Mouse (Mus musculus) NIH3T3 (cell line): ENCODE results near the gene Sat2.

Experiments
- DNase-seq: peaks from one replicate; pipeline ENCODE4 v3.0.0-alpha.2; 2012; ENCODE audit warnings: low read depth

Gene Sat2

DNA sequence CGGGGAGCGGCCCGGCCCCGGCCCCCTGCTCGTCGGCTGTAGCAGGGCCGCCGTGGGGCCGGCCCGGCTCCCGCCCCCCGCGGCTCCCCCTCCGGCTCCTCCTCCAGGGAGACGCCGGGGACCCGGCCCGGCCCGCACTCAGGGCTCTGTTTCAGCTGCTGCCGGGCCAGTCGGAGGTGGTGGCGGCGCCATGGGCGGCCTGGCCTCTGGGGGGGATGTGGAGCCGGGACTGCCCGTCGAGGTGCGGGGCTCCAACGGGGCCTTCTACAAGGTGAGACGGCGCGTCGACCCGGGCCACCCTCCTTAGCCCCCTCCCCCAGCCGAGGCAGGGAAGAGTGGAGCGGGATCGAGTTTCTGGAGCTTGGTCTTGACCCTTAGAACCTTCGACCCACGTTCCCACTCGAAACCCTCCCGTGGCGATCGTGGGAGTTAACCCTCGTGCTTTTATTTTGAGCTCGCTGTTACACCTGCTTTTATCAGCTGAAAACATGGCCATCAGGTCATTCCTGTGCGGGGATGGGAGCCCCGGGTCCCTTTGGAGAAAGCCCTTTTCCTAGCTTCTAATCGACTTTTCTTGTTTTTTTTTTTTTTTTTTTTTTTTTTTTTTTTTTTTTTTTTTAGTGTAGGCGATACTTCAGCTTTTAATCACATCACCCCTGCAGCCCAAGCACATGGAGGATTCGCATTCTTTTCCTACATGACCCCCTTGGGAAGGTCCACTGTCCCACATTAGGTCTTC lies 11.5 kb downstream of the Sat2 start:
- no peak for DNase-seq

DNA sequence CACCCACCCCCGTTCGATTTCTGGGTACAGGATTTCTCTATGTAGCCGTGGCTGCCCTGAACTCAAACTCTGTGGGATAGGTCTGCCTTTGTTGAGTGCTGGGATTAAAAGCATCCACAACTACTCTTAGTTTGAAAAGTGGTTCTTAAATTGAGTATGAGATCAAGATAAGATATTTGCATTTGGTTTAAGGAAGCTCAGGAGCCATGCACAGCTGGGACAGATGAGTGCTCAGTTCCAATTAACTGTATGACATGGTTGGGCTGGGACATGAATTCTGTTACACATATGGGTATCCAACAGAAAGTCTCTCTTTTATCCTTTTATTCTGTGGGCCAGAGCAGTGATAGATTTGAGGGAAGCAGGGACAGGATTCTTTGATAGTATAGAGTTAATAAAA lies 13.6 kb downstream of the Sat2 start:
- no peak for DNase-seq

DNA sequence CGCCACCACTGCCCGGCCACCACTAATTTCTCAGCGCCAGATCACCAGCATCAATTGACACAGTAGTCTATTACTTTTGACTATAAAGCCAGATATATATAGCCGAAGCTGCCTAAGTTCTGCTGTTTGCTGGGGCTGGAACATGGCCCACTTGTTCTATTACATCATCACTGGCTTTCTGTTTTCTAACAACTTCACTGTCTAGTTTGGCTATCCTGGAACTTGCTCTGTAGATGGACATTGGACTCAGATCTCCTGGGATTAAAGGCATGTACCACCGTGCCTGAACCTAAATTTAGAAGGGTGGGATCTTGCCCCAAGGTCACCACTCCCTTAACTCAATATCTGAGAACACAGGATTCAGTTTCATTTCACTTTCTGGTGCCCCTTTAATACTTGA lies 24.0 kb downstream of the Sat2 start:
- DNase-seq: no peak

DNA sequence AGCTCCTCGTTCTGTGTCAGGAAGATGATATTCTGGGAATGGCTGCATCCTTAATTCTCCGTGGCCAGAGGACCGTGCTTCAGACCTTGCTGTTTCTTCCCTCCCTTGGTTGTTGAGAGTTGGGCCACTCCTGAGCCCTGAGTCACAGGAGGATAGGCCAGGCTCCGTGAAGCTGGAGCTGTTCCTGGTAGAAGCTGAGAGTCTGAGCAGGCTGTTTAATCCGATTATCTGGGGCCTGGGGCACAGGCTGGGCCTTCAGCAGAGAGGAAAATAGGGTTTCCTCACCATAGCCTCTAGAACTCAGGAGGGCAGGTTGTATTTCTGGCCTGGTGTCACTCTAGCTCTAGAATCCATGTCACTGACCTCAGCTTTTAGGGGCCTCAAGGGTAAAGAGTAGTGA lies 31.6 kb downstream of the Sat2 start:
- no peak for DNase-seq

DNA sequence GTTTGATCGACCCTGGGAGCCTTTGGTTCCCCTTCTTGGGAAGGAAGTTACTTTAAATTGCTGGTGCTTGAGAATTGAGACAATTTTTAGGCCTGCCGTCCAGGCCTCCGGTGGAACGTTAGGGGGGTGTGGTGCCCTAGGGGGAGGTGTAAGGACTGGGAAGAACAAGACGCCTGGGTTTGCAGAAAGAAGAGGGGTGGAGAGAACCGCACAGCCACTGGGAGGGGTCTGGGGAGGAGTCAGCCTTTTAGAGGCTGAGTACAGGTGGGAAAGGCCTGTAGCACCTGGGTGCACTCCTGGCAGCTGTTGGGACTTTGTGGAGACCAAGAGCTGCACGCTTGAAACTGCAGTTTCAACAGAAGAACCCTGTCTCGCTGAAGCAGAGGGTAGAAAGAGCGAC lies 32.9 kb downstream of the Sat2 start:
- no peak for DNase-seq

DNA sequence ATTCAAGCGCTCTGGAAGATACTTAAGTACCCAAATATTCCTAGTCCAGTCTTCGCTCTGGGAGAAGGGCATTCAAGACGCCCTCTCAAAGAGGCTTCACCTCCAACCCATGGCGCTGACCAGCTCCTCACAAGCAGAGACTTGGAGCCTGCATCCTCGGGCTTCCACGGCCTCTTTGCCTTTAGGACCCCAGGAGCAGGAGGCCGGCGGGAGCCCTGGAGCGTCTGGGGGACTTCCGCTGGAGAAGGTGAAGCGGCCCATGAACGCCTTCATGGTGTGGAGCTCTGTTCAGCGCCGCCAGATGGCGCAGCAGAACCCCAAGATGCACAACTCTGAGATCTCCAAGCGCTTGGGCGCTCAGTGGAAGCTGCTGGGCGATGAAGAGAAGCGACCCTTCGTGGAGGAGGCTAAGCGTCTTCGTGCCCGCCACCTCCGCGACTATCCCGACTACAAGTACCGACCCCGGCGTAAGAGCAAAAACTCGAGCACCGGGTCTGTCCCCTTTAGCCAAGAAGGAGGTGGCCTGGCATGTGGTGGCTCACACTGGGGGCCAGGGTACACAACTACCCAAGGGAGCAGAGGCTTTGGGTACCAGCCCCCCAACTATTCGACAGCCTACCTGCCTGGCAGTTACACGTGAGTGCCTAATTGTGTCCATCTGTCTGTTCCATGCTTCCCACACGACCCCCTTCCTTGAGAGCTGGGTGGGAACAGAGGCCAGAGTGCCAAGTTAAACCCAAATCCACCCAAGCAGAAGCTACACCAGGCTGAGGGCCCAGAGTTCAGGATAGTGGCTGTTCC lies 33.6 kb downstream of the Sat2 start, which contains the start of gene Sox15:
Gene Sox15, plus strand, starts transcription at position 51 of the 801 bp plus-strand sequence.
- DNase-seq: peak; percentile 46

DNA sequence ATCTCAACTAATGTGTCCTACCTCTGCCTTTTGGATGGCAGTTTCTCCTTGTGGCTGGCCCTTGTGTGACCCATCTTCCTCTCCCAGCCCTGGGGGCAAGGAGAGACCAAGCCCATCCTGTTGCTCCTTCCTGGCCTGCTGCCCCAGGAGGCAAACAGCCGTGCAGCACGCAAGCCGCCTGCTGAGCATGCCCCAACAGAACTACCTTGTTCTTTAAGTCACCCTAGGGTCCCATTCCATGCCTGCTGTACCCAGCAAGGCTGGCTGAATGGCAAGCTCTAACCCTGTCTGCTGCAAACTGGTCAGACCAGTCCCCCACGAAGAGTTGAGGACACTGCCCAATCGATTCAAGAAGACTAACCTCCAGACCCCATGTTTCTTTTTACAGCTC lies 34.2 kb downstream of the Sat2 start:
- no peak for DNase-seq

DNA sequence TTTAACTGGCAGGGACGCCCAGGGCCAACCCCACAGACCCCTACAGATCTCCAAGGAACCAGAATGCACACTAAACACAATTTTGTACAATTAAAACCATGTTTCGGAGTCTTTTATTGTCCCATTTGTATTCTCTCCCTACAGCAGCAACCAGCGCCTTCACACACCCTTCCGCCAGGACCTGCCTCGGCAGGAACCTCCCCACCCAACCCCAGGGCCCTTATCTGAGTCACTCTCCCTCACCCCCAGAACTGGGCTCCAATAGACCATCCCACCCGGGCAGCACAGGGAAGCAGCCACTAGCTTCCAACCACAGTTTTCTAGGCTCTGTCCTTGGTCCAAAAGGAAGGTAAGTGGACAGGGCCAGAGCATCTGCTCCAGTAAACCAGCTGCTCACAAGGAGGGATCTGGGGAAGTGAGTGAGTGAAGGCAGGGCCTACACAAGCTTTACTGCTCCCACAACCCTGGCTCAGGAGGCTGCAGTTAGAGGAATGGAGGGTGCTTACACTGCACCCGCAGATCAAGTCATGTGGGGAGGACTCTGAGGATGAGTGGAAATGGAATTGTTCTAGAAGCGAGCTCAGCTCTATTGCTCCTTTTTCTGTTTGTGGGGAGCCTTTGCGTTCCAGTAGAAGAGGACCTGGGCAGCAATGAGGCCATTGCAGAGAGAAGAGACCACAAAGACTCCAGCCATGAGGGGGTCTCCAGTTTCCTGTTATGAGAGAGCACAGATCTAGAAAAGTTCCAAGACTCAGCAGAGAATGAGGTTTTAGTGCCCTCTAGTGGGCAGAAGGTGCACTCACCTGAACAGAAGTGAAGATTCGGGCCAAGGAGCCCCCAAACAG lies 35.0 kb downstream of the Sat2 start:
- DNase-seq: peak; percentile 80

DNA sequence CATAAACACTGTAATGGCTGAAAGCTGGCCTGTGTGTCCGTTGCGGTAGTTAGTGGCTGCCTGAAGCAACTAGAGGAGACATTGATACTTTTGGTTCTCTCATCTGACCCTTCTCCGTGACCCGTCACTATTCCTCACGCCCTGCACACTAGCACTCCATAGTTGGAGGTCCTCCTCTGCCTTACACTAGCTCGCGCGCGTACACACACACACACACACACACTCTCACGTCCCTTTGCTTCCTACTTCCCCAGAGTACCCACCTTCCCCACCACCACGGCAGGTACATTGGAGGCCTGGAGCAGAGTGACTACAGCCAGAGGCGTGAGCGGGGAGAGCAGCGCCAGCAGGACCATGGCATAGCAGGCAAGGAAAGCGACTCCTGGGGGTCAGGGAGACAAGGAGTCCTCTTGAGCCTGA lies 35.6 kb downstream of the Sat2 start:
- no peak for DNase-seq

DNA sequence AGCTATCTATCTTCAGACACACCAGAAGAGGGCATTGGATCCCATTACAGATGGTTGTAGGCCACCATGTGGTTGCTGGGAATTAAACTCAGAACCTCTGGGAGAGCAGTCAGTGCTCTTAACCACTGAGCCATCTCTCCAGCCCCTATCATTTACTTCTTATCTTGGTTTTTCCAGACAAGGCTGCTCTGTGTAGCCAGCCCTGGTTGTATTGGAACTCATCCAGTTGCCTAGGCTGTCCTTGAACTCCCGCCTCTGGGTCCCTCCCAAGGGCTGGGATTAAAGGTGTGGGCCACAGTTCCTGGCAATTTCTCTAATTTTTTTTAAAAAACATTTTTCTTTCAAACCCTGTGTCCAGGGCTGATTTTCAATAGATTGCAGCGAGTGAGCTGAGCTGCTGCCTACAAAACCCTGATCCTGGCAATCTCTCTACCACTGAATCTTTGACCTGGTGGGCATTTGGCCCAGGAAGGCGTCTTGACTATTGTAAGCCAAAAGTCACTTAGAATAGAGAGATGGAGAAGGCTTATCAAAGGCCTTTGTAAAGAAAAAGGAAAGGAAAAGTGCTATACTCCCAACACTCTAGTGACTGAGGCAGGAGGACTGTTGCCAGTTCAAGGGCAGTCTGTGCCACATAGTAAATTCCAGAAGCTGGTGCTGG lies 39.5 kb downstream of the Sat2 start:
- peak; percentile 58 for DNase-seq

DNA sequence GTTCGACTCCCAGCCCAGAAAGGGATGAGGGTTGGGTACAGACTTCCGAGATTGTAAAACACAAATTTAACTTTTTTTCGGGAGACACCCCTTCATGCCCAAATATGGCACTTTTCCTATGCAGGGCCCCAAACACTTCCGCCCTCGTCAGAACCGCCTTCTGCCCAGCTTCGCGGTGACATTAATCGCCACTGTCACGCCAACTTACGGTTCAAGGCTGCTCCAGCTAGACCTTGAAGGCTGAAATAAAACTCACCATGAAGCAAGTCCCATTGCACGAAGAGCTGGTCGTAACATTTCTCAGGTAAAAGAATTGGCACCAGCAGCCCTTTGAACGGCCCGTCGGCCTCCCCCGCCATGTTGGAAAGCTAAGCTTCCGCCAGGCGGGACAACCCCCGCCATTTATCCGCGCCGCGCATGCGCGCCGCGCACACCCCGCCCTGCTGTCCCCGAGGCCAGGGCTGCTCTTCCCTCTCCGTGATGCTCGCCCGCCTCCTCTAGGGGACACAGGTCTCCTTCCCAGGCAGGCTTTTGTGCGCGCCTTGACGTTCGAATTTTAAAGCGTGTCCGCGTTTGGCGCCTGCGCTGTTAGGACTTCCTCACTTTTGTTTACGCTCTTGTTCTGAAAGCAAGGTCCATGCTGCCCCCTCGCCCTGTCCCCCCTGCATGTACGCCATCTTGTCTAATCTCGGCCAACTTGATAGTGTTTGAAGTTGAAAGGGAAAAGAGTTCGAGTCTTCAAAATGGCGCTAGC lies 40.6 kb downstream of the Sat2 start, which contains the start of gene Mpdu1:
Gene Mpdu1, minus strand, starts transcription at position 430 of the 754 bp plus-strand sequence.
- DNase-seq: peak; percentile 98

DNA sequence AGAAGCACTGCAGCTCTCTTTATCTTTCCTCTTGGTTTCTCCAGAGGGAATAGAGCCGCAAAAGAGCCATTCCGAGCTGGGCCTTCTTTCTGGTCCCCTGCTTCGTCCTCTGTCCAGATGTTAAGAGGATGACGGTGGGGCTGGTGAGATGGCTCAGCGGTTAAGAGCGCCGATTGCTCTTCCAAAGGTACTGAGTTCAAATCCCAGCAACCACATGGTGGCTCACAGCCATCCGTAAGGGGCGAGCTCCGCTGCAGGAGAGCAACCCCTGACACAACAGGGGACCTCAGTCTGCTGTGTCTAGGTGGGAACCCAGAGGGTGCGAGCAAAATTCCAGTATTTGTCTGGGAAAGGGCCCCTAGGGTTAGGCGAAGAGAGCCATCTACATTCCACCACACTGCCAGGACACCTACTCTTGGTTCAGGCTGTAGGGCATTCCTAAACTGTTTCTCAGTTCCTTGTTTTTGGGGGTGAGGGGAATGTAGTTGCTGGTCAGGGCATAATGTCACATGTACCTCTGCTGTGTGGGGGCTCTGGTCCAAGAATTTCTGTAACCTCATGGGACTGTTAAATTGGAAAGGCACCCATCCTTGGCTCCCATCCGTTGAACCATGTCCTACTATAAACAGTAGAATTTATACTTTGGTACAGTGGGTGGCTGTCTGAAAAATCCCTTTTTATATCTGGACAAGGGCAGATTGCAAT lies 41.3 kb downstream of the Sat2 start:
- no peak for DNase-seq

DNA sequence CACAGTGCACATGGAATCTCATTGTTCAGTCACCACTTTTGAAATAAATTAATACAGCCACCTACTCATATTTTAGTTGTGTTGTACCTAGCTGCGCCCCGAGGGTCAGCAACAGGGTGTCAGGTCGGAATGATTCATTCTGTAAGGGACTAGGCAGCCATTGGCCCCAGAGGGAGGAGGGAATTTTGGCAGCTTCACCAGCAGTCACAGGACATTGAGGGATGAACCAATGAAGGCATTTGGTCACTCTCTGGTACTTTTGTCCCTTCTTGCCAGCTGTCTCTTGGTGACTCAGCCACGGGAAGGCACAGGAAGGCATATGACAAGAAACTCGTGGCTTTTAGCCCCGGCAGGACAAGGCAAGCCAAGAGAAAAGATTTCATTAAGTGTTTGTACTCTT lies 42.0 kb downstream of the Sat2 start:
- DNase-seq: no peak

DNA sequence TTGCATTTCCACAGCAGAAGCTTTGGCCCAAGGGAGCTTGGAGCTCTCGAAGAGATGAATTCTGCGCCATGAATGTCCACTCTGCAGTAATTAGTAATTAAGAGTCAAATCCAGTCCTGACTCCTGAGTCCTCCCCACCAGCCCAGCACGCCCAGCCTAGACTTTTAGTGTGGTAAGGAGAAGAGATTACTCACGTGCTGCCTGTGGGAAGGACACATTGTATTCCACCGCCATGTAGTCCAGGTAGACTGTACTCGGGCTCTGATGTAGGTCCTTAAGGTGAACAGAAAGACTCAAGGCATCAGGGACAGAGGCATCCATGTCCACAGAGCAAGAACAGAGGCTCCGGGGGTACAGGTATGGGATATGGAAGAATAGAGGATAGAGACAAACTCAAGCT lies 43.0 kb downstream of the Sat2 start:
- DNase-seq: no peak

DNA sequence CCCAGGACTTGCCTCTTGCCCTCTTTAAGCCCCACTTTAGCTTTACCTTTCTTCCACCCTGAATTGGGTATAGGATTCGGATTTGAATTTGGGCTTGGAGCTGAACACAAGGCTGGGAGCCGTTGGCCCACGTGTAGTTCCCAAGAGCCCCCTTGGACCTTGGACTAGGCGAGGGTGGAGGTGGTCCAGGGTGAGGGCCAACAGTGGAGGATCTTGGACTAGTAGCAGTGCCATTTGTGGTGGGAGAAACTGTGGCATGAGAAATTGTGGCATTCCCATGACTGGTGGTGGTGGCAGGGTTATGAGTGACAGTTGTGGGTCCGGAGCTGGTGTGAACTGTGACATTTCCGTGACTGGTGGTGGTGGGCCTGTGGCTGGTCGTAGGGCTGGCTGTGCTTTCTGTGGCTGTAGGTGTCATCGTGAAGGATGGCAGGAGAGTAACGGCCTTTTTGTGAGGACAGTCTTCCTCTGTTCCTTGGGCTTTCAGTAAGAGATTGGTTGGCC lies 43.7 kb downstream of the Sat2 start:
- DNase-seq: no peak

DNA sequence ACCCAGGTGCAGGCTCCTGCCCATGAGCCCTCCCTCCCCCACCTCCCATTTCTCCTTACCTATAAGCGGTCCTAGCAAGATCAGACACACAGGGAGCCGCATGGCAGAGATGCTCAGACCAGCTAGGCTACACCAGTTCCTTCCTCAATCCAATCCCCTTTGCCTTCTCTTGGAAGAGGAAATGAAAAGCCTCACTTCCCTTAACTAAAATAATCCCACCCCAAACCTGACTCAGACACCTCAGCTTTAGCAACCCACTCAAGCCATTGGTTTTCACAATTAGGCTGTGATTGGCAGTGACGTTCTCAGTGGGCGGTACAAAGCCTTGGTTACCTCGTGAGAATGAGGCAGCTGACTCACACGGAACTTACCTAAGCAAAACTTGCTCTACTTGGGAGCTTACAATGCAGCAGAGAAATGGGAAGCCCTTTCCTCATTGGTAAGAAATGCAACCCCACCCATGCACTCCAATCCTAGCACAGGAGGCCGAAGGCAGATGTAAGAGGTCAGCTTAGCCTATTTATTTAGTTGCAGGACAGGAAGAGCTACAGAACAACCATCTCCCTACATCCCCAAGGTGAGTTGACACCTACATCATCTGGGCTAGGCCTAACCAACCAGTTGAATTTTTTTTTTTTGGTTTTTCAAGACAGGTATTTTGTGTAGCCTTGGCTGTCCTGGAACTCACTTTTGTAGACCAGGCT lies 44.3 kb downstream of the Sat2 start, which contains the start of gene Cd68:
Gene Cd68, minus strand, starts transcription at position 193 of the 704 bp plus-strand sequence.
- DNase-seq: peak; percentile 85

DNA sequence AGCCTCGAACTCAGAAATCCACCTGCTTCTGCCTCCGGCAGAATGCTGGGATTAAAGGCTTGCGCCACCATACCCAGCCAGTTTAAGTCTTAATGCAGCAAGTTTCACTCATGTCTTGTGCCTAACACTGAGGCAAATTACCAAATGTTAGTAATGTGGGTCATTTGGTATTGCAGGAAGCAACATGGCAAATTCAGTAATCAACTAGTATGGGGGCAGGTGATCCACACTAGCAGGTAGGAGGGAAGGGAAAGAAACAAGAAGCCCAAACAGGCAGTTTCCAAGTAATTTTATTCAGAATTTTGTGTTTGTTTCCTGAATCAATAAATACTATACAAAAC lies 44.8 kb downstream of the Sat2 start:
- DNase-seq: no peak

DNA sequence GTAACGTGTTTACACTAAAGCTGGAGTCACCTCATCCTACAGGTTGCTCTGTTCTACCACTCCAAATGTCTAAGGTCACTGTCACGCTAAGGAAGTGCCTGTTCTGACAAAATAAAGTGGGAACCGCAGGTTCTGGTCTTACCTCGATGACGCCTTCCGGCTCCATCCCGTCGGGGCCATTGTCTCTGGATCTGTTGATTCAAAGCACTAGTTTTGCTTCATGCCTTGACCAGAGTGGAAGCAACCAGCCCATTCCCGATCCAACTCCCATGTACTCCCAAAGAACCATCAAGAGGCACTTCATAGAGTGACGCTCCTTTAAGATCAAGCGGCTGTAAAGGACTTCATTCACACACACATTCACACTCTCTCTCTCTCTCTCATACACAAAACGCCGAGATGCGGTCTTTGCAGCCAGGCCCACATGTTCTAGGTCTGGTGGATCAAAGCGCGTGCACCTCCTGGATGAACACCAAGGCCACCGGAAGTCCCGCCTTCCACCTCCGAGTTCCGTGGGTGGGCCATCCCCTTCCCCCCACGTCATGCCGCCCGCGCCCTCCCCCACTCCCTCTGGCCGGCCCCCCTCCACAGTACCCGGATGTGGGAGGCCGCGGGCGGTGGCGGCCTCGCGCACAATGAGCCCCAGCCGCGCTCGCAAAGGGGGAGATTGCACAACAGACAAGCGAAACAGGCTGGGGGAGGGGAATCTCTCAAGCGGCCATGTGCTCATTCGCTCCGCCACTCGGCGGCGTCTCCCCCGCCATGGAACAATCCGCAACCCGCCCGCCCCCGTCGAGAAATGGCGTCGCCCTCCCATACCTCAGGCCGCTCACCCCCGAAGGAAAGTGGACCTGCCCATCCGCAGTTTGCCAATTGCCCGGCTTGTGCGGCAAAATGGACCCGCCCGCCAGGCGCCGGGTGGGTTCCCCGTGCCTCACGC lies 49.2 kb downstream of the Sat2 start:
- DNase-seq: peak; percentile 99

DNA sequence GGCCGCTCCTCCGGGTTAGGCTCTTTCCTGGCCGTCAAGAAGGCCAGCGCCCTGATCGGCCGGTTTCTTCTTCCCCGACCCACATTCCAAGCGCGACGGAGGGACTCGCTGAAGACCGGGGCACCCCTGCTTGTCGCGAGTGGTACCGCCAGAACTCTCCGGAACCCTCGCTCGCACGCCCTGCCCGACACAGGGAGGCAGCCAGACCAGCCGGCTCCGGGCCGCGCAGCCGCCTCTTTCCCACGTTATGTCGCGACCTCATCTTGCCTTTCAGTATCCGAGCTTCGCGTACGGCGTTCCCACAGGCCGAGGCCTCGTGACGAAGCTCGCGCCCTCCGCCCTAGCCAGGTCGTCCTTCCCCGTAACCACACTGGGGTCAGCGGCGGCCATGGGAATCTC lies 49.9 kb downstream of the Sat2 start:
- DNase-seq: no peak
